Mouse (Mus musculus): ENCODE results near the gene Il1rap. TPM values are rescaled to one million over a fixed set of nuclear protein-coding genes. Genes with fewer than 3 reads are reported as not detected.

The Il1rap gene
- total and polyA plus RNA-seq, 3 experiments: 5.4 to 5.9 TPM; not detected in 1

DNA sequence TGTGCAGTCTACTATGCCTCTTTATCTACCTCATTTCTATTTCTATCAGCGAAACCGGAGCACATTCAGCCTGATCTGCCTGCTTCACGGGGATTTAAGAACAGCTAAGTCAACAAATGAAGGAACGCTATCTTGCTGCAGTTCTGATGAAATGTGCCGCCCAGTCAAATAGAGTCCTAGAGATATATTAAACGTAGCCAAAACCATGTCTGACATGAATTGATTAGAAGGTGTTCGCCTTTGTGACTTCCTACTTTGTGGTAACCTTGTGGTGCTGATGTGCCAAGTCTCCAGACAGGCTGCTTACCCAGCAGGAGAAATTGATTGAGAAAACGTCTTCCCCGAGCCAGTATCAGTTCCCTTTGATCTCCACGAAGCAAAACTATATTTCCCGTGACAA, 109.8 kb downstream of the Il1rap start (continued):
- TF ChIP-seq MAFK (IDR thresholded peaks at IDR 0.05; ENCODE audit: borderline replicate concordance, low read depth, low read length): no peak
- no peak for TF ChIP-seq TBP (IDR thresholded peaks at IDR 0.05; ENCODE audit: low read depth, low read length)
- TF ChIP-seq CTCF (IDR thresholded peaks at IDR 0.05 in 2 of 3, conservative IDR thresholded peaks at IDR 0.05 in 1 of 3; ENCODE audit: control insufficient read depth in 1 of 3, insufficient read depth in 1 of 3, low read depth in 2 of 3, low read length in 3 of 3, poor library complexity in 1 of 3, severe bottlenecking in 1 of 3): no peak
- 0 out of 2 replicates have a peak, but pooled peaks have one; percentile 16 for TF ChIP-seq HCFC1 (IDR thresholded peaks at IDR 0.05; ENCODE audit: low read depth, low read length)
- TF ChIP-seq SMC3 (IDR thresholded peaks at IDR 0.05; ENCODE audit: low read depth, low read length): no peak
- TF ChIP-seq RAD21 (IDR thresholded peaks at IDR 0.05; ENCODE audit: low read depth, low read length): no peak
- TF ChIP-seq MAZ (IDR thresholded peaks at IDR 0.05; ENCODE audit: low read depth, low read length): no peak
- TF ChIP-seq EP300 (IDR thresholded peaks at IDR 0.05; ENCODE audit: low read depth in 1 of 2, low read length in 2 of 2): peak; percentile 87 to 93
- peak; percentile 41; the same call in 1 of the 2 replicates for TF ChIP-seq SIN3A (IDR thresholded peaks at IDR 0.05; ENCODE audit: low read length)
- no peak for TF ChIP-seq MAX (IDR thresholded peaks at IDR 0.05; ENCODE audit: low read length)
- no peak for TF ChIP-seq UBTF (IDR thresholded peaks at IDR 0.05; ENCODE audit: borderline replicate concordance, insufficient read depth, low read depth, low read length)
- TF ChIP-seq USF1 (IDR thresholded peaks at IDR 0.05; ENCODE audit: low read depth, low read length): no peak
- peak; percentile 93 for TF ChIP-seq TCF12 (IDR thresholded peaks at IDR 0.05; ENCODE audit: low read depth, low read length)
- TF ChIP-seq ETS1 (IDR thresholded peaks at IDR 0.05; ENCODE audit: low read depth, low read length): peak; percentile 86
- peak; percentile 87 for TF ChIP-seq TAL1 (IDR thresholded peaks at IDR 0.05; ENCODE audit: low read length)
- no peak; the same call in 1 of the 2 replicates for TF ChIP-seq ELF1 (IDR thresholded peaks at IDR 0.05; ENCODE audit: low read depth, low read length)
- no peak for TF ChIP-seq ZMIZ1 (IDR thresholded peaks at IDR 0.05; ENCODE audit: low read depth, low read length)

DNA sequence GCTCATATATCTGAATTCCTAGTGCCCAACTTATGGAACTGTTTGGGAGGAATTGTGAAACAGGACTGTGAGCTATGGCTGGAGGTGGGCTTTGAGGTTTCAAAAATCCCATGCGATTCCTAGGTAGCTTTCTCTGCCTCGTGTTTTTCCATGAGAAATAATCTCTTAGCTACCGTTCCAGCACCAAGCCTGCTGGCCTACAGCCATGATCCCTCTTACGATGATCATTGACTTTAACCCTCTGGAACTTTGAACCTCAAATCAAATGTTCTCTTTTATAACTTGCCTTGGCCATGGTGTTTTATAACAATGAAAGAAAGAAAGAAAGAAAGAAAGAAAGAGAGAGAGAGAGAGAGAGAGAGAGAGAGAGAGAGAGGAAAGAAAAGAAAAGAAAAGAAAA, 116.6 kb downstream of the Il1rap start:
- Histone ChIP-seq H3K79me2 (ENCODE audit: control insufficient read depth, insufficient read depth, low read length, poor library complexity) (no peaks in the 10 kb centered on the region), H3K9me3 (replicated peaks; ENCODE audit: insufficient read depth, low read length) (no peaks in the 10 kb centered on the region), H3K36me3 (ENCODE audit: control insufficient read depth in 1 of 2, insufficient read depth in 2 of 2, low read length in 2 of 2) (no peaks in the 10 kb centered on the region), H3K27ac (ENCODE audit: control insufficient read depth, low read depth, low read length) (no peak overlapping the region), H3K27me3 (ENCODE audit: control insufficient read depth in 1 of 2, insufficient read depth in 2 of 2, low read length in 2 of 2) (no peaks in the 10 kb centered on the region), H3K4me3 (ENCODE audit: control insufficient read depth in 1 of 2, insufficient read depth in 1 of 2, low read depth in 2 of 2, low read length in 2 of 2) (no peak overlapping the region), H3K4me1 (ENCODE audit: control insufficient read depth in 1 of 2, insufficient read depth in 2 of 2, low read length in 2 of 2) (no peaks in the 10 kb centered on the region), H3K9ac (ENCODE audit: control insufficient read depth, low read depth, low read length, poor library complexity, severe bottlenecking) (no peak overlapping the region)
- DNase-seq (ENCODE audit: low read depth, low spot score): no peak
- TF ChIP-seq CHD1 (IDR thresholded peaks at IDR 0.05; ENCODE audit: low read depth, low read length) (no peak), KAT2A (conservative IDR thresholded peaks at IDR 0.05; ENCODE audit: low read depth, low read length) (no peak), E2F4 (IDR thresholded peaks at IDR 0.05; ENCODE audit: borderline replicate concordance, low read depth, low read length) (no peak), POLR2AphosphoS5 (IDR thresholded peaks at IDR 0.05; ENCODE audit: borderline replicate concordance, low read depth, low read length) (no peak), BHLHE40 (IDR thresholded peaks at IDR 0.05; ENCODE audit: borderline replicate concordance, low read depth, low read length) (no peak), MYB (IDR thresholded peaks at IDR 0.05; ENCODE audit: low read depth, low read length) (no peak), ZNF384 (IDR thresholded peaks at IDR 0.05; ENCODE audit: low read depth, low read length) (no peak), MXI1 (IDR thresholded peaks at IDR 0.05; ENCODE audit: low read depth, low read length) (no peak), POLR2AphosphoS2 (IDR thresholded peaks at IDR 0.05; ENCODE audit: low read length) (no peak), GABPA (IDR thresholded peaks at IDR 0.05; ENCODE audit: low read depth, low read length) (no peak)

Data from MEL (cell line).